Mouse (Mus musculus): ENCODE data around the gene Tbc1d2.
A peak's percentile ranks its signal among the peaks of the same experiment; 100 is the strongest.

Tbc1d2 gene

GRCm38 (mm10) chr4:46650086-46650753 lies at the start of gene Tbc1d2:
Gene Tbc1d2 (minus strand): TSS chr4:46650209.
- no peak for DNase-seq (ENCODE audit: low spot score)

DNA sequence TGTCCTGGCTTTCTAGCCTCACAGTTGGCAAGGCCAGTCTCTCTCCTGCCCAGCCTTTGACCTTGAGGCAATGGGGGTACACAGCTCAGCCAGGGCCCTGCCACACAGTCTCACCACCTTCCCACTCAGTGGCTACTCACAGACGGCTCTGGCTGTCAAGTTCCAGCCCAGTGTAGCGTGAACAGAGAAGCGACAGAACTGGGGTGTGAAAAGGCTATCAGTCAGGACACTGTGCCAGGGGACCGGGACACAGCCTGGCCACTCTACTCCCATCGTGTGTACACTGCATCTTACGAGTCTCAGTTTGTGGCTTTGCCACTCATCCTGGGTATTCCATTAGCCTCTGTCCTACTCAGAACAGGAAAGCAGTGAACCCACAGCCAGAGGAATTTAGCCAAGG lies 46.5 kb upstream of the Tbc1d2 start:
- DNase-seq (ENCODE audit: low spot score), result no peak

- no peak for DNase-seq (ENCODE audit: low spot score)
Observed at GRCm38 (mm10) chr4:46690565-46690964, 40.6 kb upstream of the Tbc1d2 start.

DNA sequence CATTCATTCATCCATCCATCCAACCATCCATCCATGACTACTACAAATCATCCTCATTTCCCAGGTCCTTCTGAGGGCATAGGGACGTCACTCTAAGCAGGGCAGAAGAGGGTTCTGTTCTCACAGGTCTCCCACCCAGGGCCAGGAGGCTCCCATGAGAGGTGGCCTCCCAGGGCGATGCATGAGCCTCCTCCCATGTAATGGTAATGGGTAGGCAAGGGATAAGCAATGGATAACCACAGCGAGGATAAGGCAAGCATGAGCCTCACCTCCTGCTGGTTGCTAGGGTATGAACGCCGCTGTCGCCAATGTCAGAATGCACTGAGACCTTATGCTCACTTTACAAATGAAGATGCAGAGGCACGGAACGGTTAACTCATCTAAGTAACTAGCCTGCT lies 40.0 kb upstream of the Tbc1d2 start:
- no peak for DNase-seq (ENCODE audit: low spot score)

DNA sequence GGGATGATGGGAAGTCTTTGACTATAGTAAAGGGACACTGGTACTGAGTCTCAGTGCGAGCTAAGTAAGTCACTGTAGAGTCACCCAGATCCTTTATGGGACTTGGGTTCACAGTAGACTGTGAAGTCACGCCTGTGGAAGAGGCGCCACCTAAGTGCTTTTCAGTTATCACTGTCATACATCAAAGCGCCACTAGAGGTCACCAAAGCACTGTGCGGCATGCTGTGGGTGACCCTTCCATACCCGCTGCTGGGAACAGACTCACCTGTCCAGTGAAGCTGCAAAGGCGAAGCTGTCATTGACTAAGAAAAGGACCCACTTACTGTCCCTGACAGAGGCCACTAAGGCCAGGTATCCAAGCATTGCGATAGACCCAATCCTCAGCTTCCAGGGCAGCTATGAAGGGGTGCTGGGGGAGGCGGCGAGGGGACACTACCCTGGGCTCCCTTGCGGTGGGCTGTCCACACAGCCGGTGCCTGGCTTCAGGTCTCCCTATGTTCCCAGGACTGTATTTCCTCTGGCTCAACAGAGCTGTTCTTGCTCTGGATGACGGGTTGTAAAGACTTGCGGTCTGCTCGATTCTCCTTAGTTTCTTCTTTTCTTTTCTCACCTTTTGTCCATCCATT lies 39.5 kb upstream of the Tbc1d2 start:
- DNase-seq (ENCODE audit: low spot score), result peak; percentile 68

GRCm38 (mm10) chr4:46688213-46688832 lies 38.3 kb upstream of the Tbc1d2 start:
- DNase-seq (ENCODE audit: low spot score), result no peak

DNA sequence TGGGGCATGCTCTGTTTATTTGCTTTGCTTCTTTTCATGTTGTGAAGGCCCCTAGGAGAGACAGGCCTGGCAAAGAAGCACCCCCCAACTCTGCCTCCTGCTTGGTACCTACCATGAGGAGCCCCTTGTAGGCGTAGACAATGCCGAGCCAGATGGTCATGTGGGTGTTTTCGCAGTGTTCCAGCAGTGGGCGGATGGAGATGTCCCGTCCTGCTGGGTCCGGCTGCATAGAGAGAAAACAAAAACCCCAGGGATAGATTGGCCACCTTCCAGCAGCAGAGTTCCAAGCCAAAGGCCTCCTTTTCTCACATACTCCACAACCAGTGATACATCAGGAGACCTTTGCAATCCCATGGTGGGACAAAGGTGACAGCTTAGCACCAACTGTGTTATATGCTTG lies 34.2 kb upstream of the Tbc1d2 start:
- DNase-seq (ENCODE audit: low spot score), result no peak

- no peak for DNase-seq (ENCODE audit: low spot score)
Observed at GRCm38 (mm10) chr4:46676646-46677045, 26.6 kb upstream of the Tbc1d2 start.

GRCm38 (mm10) chr4:46675992-46676391 lies 26.0 kb upstream of the Tbc1d2 start:
- DNase-seq (ENCODE audit: low spot score), result no peak

GRCm38 (mm10) chr4:46675272-46675785 lies 25.3 kb upstream of the Tbc1d2 start:
- DNase-seq (ENCODE audit: low spot score), result no peak

DNA sequence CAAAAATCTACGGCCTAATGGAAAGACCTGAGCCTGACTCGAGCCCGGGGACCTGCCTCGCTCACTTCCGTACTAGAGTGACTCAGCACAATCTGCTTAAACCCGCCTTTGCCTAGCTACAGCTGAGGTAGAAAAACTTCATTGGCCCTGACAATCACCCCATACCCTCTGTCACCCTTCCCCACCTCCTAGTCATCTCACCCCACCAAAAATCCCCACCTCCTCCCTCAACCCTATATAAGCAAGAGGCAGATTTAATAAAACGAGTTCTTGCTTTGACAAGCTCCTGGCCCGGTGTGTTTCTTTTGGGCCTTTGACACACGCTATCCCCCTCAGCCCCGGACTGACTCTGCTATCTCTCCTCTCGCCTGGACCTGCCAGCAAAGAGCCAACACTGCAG lies 18.6 kb upstream of the Tbc1d2 start:
- DNase-seq (ENCODE audit: low spot score), result no peak

GRCm38 (mm10) chr4:46666420-46666819 lies 16.4 kb upstream of the Tbc1d2 start:
- no peak for DNase-seq (ENCODE audit: low spot score)

- DNase-seq (ENCODE audit: low spot score), result no peak
Observed at GRCm38 (mm10) chr4:46665371-46665774, 15.4 kb upstream of the Tbc1d2 start.

DNA sequence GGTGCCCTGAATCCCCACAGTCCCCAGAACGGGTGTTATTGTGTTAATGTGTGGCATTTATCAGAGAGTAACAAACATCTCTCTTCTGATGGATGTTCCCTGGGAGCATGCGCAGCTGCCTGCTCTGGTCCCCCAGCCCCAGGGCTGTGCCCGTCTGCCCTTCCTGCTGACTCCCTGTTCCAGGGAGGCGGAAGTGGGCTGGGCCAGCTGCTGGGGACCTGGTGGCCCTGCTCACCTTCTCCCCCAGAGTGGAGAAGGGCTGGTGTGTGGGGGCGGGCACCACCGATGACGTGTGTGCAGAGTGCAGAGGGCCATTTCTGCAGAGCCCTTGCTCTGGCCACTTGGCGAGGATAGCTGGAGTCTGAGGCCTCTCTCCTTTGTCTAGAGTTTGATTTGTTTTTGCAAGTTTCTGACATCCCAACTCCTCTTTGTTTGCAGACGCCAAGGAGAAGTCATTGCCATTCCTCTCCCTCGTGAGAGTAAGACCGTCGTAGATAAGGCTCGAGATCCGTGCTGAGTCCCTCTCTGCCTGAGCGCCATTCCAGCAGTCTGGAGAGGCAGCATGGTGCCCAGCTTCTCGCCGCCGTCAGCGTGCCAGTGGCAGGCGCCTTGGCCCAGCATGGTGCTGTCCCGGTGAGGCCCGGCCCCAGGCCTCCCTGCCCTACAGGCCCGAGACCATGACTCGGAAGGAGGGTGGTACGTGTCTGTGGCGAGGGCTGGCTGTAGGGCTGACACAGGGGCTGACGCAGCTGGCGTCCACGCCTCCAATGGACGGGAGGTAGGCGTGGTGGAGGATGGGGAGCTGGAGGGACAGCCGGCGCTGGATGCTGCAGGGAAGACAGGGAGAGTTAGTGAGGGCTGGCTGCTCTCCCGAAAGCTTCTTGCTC lies 14.4 kb upstream of the Tbc1d2 start:
- peak; percentile 59 for DNase-seq (ENCODE audit: low spot score)

GRCm38 (mm10) chr4:46661433-46661832 lies 11.4 kb upstream of the Tbc1d2 start:
- no peak for DNase-seq (ENCODE audit: low spot score)

DNA sequence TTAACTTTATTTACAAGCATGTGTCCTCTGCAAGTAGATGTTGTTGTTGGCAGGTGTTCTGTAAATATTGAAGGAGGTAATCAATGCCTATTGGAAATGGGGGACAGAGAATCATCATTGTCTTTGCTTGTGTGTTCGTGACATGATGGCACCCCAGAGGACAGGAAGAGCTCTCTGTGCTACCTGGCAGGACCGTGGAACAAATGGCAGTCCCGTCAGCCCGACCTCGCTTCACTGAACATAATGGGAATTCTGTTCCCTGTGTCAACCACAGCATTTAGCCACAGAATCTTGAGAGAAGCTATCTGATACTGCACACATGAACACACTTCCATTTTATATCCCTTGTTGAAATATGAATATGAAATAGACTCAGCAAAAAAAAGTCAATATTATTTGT lies 8.9 kb upstream of the Tbc1d2 start:
- DNase-seq (ENCODE audit: low spot score), result no peak

GRCm38 (mm10) chr4:46657116-46657515 lies 7.1 kb upstream of the Tbc1d2 start:
- peak; percentile 66 for DNase-seq (ENCODE audit: low spot score)

DNA sequence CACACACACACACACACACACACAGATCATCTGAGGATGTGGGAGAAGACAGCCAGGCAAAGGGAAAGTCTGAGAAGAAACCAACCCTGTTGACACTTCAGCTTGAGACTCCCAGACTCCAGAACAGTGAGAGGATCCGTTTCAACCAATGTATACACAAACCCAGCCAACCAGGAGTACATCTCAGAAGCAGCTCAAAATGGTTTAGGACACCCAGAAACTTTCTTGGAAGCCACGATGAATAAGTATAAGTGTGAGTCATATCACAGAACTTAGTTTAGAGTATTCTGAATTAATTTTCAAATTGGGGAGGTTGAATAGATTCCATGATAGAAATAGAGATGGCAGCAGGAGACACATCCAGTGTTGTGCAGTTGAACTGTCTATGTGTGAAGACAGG lies 5.9 kb upstream of the Tbc1d2 start:
- DNase-seq (ENCODE audit: low spot score), result no peak

DNA sequence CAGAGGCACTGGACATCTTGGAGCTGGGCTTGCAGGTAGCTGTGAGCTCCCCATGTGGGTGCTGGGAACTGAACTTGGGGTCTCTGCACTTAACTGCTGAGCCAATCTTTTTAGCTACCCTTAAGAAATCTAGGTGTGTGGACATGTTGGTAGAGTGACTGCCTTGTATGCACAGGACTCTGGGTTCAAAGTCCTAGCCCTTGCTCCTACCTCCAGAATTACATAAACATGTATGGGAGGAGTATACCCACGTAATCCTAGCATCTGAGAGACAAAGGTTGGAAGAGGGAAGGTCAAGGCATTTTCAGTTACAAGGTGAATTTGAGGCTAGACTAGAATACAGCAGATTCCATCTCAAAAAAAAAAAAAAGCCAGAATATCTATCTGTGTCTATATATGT lies 5.3 kb upstream of the Tbc1d2 start:
- no peak for DNase-seq (ENCODE audit: low spot score)

GRCm38 (mm10) chr4:46649161-46649560 lies 848 bp downstream of the Tbc1d2 start:
- no peak for DNase-seq (ENCODE audit: low spot score)

- no peak for DNase-seq (ENCODE audit: low spot score)
Observed at GRCm38 (mm10) chr4:46643676-46644112, 6.3 kb downstream of the Tbc1d2 start.
